Comparison of ENCODE assay signal across 20 mouse cellular contexts in the genomic region with DNA sequence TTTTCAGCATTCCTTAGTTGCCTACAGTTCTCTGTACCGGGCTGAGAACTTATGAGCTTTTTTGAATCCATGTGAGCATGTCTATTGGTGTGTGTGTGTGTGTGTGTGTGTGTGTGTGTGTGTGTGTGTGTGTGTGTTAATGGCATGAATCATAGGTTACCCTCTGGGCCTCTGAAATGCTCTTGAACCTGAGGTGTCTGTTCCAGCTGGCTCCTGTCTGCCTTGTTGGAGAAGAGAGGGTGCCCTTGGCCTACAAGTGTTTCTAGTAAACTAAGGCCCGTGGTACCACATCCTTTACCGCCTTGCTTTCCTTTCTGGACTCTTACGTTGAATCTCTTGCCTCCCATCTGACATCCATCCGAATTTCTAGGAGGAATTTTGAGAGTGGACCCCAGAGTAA.
"Had no signal": no experiment of that assay in that cellular context is flagged by ENCODE, and none has a peak within 500 bp of the region (broad histone marks: within the 10 kb centered on the region; RNA-seq: fewer than 3 reads in every experiment).

No protein-coding gene starts in this region.

- H3K27ac ChIP-seq: limb, embryonic 10.5 days; limb, embryonic 13.5 days; liver, embryonic 12.5 days; liver, embryonic 15.5 days; lung, embryonic 15.5 days; macrophage; midbrain, embryonic 12.5 days; midbrain, embryonic 15.5 days; neural tube, embryonic 12.5 days; neural tube, embryonic 15.5 days; stomach, postnatal 0 days had no signal

- H3K4me3 ChIP-seq: limb, embryonic 10.5 days; limb, embryonic 13.5 days; liver, embryonic 12.5 days; liver, embryonic 15.5 days; lung, embryonic 15.5 days; midbrain, embryonic 12.5 days; midbrain, embryonic 15.5 days; neural tube, embryonic 12.5 days; neural tube, embryonic 15.5 days had no signal

- H3K4me1 ChIP-seq: liver, embryonic 12.5 days; liver, embryonic 15.5 days; midbrain, embryonic 12.5 days; midbrain, embryonic 15.5 days had no signal

- ATAC-seq: liver, embryonic 12.5 days; midbrain, embryonic 15.5 days had no signal

- H3K9ac ChIP-seq: limb, embryonic 13.5 days; liver, embryonic 12.5 days; liver, embryonic 15.5 days; lung, embryonic 15.5 days; midbrain, embryonic 12.5 days; midbrain, embryonic 15.5 days; neural tube, embryonic 12.5 days; neural tube, embryonic 15.5 days had no signal

- H3K27me3 ChIP-seq: limb, embryonic 13.5 days; liver, embryonic 12.5 days; liver, embryonic 15.5 days; lung, embryonic 15.5 days; midbrain, embryonic 12.5 days; midbrain, embryonic 15.5 days; neural tube, embryonic 12.5 days; neural tube, embryonic 15.5 days had no signal

- H3K4me2 ChIP-seq: limb, embryonic 13.5 days; liver, embryonic 12.5 days; liver, embryonic 15.5 days; lung, embryonic 15.5 days; midbrain, embryonic 12.5 days; midbrain, embryonic 15.5 days; neural tube, embryonic 12.5 days; neural tube, embryonic 15.5 days had no signal

- H3K36me3 ChIP-seq: liver, embryonic 15.5 days; lung, embryonic 15.5 days; midbrain, embryonic 12.5 days; midbrain, embryonic 15.5 days; neural tube, embryonic 12.5 days; neural tube, embryonic 15.5 days had no signal

- H3K9me3 ChIP-seq: limb, embryonic 10.5 days; liver, embryonic 12.5 days; liver, embryonic 15.5 days; lung, embryonic 15.5 days; midbrain, embryonic 12.5 days; midbrain, embryonic 15.5 days; neural tube, embryonic 12.5 days; neural tube, embryonic 15.5 days had no signal

- DNase-seq: kidney, adult 8-10 months; kidney, postnatal 10 days; kidney, postnatal 4 days; liver; lung, adult 18-20 months; retina, postnatal 1 day; thymus, adult 2 months; thymus, postnatal 14 days; thymus, postnatal 4 days had no signal
